Mouse (Mus musculus) layer of hippocampus, postnatal 25 days (tissue): Measurements from ENCODE around the gene Cbl. TPM values are rescaled to one million over a fixed set of nuclear protein-coding genes. Genes with fewer than 3 reads are reported as not detected.
"Not testable (repeated sequence)": the region's sequence is repeated elsewhere in the genome, so short reads cannot be mapped to it uniquely, and the experiment has no call there.

Experiments
- DNase-seq, 2 experiments: peaks; one replicate each; pipeline ENCODE4 v3.0.0; 2022; ENCODE audit warnings: mixed read lengths in 2 of 2, low spot score in 1 of 2; ENCODE audit errors: extremely low spot score in 1 of 2
- total RNA-seq, 2 experiments: library from RNA; stranded (reverse); gene quantifications; 2 replicates each; pipeline ENCODE4 v1.2.3; 2021

Cbl gene
- total RNA-seq, 2 experiments from 2014 or later = 49.2 to 63.4 TPM

- peak in 1 of 2 experiments; percentile 47 for DNase-seq
Measured at GRCm38 (mm10) chr9:44134101-44134850, 99.6 kb downstream of the Cbl start, which contains the start of gene Mcam. Gene Mcam (plus strand): TSS chr9:44134469.

GRCm38 (mm10) chr9:44133287-44133686 lies 100.6 kb downstream of the Cbl start:
- DNase-seq = no peak

GRCm38 (mm10) chr9:44132200-44132599 lies 101.6 kb downstream of the Cbl start:
- DNase-seq = no peak

GRCm38 (mm10) chr9:44131276-44131590 lies 102.6 kb downstream of the Cbl start:
- no peak for DNase-seq

- no peak for DNase-seq
Measured at GRCm38 (mm10) chr9:44130581-44131275, 103.1 kb downstream of the Cbl start.

GRCm38 (mm10) chr9:44130034-44130433 lies 103.8 kb downstream of the Cbl start:
- no peak for DNase-seq

GRCm38 (mm10) chr9:44129633-44130032 lies 104.2 kb downstream of the Cbl start:
- DNase-seq = no peak

GRCm38 (mm10) chr9:44127351-44127801 lies 106.5 kb downstream of the Cbl start:
- no peak for DNase-seq

GRCm38 (mm10) chr9:44126746-44127145 lies 107.1 kb downstream of the Cbl start:
- no peak for DNase-seq

GRCm38 (mm10) chr9:44125546-44126428 lies 108.1 kb downstream of the Cbl start:
- peak; percentile 80 to 94 for DNase-seq

GRCm38 (mm10) chr9:44125026-44125425 lies 108.8 kb downstream of the Cbl start:
- DNase-seq = no peak

- DNase-seq = no peak
Measured at GRCm38 (mm10) chr9:44124317-44124716, 109.5 kb downstream of the Cbl start.

GRCm38 (mm10) chr9:44119948-44120465 lies 113.8 kb downstream of the Cbl start:
- no peak for DNase-seq

- DNase-seq = peak in 1 of 2 experiments; percentile 55
Measured at GRCm38 (mm10) chr9:44119011-44119410, 114.8 kb downstream of the Cbl start.

GRCm38 (mm10) chr9:44116182-44116581 lies 117.7 kb downstream of the Cbl start:
- DNase-seq = no peak

GRCm38 (mm10) chr9:44115599-44115998 lies 118.2 kb downstream of the Cbl start:
- DNase-seq = no peak

GRCm38 (mm10) chr9:44114453-44114852 lies 119.4 kb downstream of the Cbl start:
- no peak for DNase-seq

- DNase-seq = peak; percentile 85 to 89
Measured at GRCm38 (mm10) chr9:44113105-44113789, 120.6 kb downstream of the Cbl start, which contains the start of the genes Gm49380 and Rnf26. Gene Gm49380 (minus strand): TSS chr9:44113500. Gene Rnf26 (minus strand): TSS chr9:44113517.

GRCm38 (mm10) chr9:44111909-44112308 lies 121.9 kb downstream of the Cbl start:
- not testable (repeated sequence) for DNase-seq
